Mouse (Mus musculus): ENCODE measurements at regions not wholly inside any gene's neighbourhood (a gene's known extent, or its start where the extent isn't known, plus 50 kb on each side); places are given as distances from the start of the nearest gene placed in this dataset.
"Not testable (repeated sequence)": the region's sequence is repeated elsewhere in the genome, so short reads cannot be mapped to it uniquely, and the experiment has no call there.

DNA sequence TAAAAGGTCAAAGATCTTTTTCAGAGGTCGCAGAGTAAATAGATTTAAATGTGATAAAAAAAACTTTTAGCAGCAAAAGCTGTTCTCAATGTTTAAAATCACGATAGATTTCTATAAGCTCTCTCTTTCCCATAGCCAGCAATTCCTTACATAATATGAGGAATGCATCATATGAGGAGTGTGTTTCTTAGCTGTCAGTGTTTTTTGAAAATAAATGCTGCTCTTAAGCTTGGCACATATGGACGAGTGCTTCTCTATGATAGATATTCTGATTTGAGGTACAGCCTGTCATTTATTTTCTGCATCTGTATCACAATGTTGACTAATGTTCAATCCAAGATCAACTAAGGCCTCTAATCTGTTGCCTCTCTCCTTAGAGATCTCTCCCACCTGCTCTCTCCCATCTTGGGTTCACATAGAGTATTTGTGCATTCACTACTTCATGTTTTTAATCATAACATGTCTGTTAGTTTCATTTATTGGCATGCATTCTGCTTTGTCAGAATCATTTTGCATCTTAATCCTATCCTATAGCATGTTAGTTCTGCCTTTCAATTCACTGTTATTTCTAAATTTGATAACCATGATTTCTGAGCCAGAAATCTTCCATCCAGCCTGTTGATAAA is 369.0 kb upstream of the Slc39a10 start:
- 69% methylated on average over 3 of the region's 3 CpGs for WGBS
- Histone ChIP-seq H3K4me3 (replicated peaks; ENCODE audit: extremely low read depth, low read depth, low read length) (no peak overlapping the region), H3K4me1 (ENCODE audit: control insufficient read depth, insufficient read depth, low read length) (no peaks in the 10 kb centered on the region)
- no peak for DNase-seq
- TF ChIP-seq POLR2A (IDR thresholded peaks at IDR 0.05; ENCODE audit: borderline replicate concordance, extremely low read depth, low read depth, low read length): no peak
- no peak for TF ChIP-seq CTCF (IDR thresholded peaks at IDR 0.05; ENCODE audit: insufficient read depth, low read length)

DNA sequence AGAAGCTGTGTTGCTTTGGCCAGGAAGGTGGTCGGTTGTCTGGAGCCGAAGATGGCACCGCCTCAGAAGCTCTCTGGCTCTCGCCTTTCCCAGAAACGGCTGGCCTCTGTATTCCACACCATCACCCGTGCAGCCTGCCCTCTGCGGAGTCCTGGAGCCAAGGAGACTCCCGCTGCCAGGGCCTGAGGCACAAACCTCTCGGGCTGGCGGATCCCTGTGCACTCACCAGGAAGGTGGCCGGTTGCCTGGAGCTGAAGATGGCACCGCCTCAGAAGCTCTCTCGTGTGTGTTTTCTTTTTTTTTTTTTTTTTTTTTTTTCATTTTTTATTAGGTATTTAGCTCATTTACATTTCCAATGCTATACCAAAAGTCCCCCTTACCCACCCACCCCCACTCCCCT is 358.1 kb upstream of the Slc39a10 start:
- 85% methylated on average over 13 of the region's 13 CpGs for WGBS
- not testable (repeated sequence) for H3K4me3 ChIP-seq (replicated peaks; ENCODE audit: extremely low read depth, low read depth, low read length); DNase-seq; H3K4me1 ChIP-seq (ENCODE audit: control insufficient read depth, insufficient read depth, low read length)

DNA sequence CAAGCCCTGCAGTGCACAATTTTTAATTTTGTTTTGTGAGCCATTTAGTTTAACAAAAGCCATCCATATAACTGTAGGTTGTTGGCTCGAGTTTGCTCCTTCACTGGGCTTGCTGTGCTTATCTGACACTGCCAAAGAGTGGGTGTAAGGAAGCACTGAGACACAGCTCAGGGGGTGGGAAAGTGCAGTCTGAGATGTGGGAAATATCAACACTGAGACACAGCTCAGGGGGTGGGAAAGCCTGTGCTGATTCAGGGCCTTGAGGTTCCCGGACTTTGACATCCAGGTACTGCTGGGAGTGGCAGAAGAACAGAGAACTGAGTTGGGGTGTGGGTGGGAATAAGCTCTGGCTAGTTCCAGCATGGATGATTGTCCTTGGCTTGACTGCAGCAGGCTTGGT is 324.4 kb upstream of the Slc39a10 start:
- H3K4me3 ChIP-seq (replicated peaks; ENCODE audit: extremely low read depth, low read depth, low read length): no peak overlapping the region
- no peak for TF ChIP-seq CTCF (IDR thresholded peaks at IDR 0.05; ENCODE audit: insufficient read depth, low read length)
- no peak for TF ChIP-seq POLR2A (IDR thresholded peaks at IDR 0.05; ENCODE audit: borderline replicate concordance, extremely low read depth, low read depth, low read length)
- DNase-seq: no peak
- 29% methylated on average over 2 of the region's 2 CpGs for WGBS
- H3K4me1 ChIP-seq (ENCODE audit: control insufficient read depth, insufficient read depth, low read length): no peaks in the 10 kb centered on the region

DNA sequence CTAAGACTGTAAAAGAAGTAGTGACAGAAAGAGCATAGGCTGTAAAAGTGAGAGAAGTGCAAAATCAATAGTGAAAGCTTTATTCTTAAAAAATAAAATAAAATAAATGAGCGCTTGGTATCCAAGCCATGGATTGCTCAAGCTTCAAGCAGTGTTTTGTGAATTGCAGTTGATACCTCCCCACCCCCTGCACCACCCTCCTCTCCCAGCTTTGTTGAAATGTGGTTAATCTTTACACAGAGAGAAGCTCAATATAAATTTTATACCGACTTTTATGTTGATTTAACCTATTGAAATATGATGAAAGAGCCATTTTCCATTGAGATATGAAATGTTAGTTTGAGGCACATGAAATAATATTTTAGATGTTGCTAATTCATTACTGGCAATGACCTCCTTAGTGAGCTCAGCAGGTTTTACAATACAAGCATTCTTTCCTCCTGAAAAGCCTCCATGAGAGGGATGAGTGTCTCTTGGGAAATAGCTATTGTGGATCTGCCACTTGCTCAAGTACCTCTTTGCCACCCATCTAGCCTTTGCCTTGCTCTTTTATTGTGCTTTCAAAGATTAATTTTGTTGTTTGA is 323.9 kb upstream of the Slc39a10 start:
- 51% methylated on average over 2 of the region's 2 CpGs for WGBS
- TF ChIP-seq POLR2A (IDR thresholded peaks at IDR 0.05; ENCODE audit: borderline replicate concordance, extremely low read depth, low read depth, low read length): no peak
- no peak for TF ChIP-seq CTCF (IDR thresholded peaks at IDR 0.05; ENCODE audit: insufficient read depth, low read length)
- no peak for DNase-seq
- H3K4me3 ChIP-seq (replicated peaks; ENCODE audit: extremely low read depth, low read depth, low read length): no peak overlapping the region
- H3K4me1 ChIP-seq (ENCODE audit: control insufficient read depth, insufficient read depth, low read length): no peaks in the 10 kb centered on the region

DNA sequence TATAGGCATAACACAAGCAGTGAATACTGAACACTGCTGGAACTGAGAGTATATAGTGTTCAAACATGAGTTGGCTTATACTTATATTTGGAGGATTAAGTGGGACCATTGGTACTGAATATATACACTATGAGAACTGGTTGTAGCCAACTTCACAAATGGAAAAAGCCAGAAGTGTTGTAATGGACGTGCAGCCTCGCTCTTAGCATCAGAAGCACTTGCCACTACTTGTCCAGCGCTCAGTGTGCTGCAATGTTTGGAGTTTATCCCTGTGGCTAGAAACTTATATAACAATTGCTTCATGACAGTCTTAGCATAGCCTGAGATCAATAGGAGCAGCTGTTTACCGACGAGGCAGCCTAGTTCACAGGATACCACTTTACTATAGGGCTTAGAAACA is 320.8 kb upstream of the Slc39a10 start:
- Histone ChIP-seq H3K4me3 (replicated peaks; ENCODE audit: extremely low read depth, low read depth, low read length) (no peak overlapping the region), H3K4me1 (ENCODE audit: control insufficient read depth, insufficient read depth, low read length) (no peaks in the 10 kb centered on the region)
- no peak for DNase-seq
- 69% methylated on average over 5 of the region's 5 CpGs for WGBS
- no peak for TF ChIP-seq CTCF (IDR thresholded peaks at IDR 0.05; ENCODE audit: insufficient read depth, low read length)
- TF ChIP-seq POLR2A (IDR thresholded peaks at IDR 0.05; ENCODE audit: borderline replicate concordance, extremely low read depth, low read depth, low read length): no peak

DNA sequence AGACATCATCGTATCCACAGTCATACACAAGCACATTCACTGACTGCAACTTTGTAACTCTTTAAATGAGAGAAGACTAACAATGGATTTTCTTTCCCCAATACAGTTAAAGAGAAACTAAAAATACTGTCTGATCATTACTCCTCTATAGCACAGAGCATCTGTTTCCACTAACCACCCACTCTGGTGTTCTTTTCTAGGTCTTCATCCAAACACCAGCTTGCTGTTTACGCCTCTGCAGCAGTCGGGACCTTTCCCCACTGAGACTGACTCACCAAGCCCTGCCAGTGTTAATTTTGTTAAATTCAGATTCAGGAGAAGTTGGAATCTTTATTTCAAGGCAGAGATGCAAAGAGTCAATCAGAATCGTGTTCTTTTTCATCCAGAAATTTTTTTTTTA is 300.3 kb upstream of the Slc39a10 start:
- no peak overlapping the region for H3K4me3 ChIP-seq (replicated peaks; ENCODE audit: extremely low read depth, low read depth, low read length)
- TF ChIP-seq POLR2A (IDR thresholded peaks at IDR 0.05; ENCODE audit: borderline replicate concordance, extremely low read depth, low read depth, low read length): no peak
- H3K4me1 ChIP-seq (ENCODE audit: control insufficient read depth, insufficient read depth, low read length): no peaks in the 10 kb centered on the region
- DNase-seq: no peak
- WGBS: 70% methylated on average over 4 of the region's 4 CpGs

GRCm38 (mm10) chr1:47164417-47164816 is 271.8 kb upstream of the Slc39a10 start:
- no peaks in the 10 kb centered on the region for H3K4me1 ChIP-seq (ENCODE audit: control insufficient read depth, insufficient read depth, low read length)
- no peak overlapping the region for H3K4me3 ChIP-seq (replicated peaks; ENCODE audit: extremely low read depth, low read depth, low read length)
- WGBS: 84% methylated on average over 3 of the region's 3 CpGs
- DNase-seq: no peak
- TF ChIP-seq CTCF (IDR thresholded peaks at IDR 0.05; ENCODE audit: insufficient read depth, low read length): no peak

DNA sequence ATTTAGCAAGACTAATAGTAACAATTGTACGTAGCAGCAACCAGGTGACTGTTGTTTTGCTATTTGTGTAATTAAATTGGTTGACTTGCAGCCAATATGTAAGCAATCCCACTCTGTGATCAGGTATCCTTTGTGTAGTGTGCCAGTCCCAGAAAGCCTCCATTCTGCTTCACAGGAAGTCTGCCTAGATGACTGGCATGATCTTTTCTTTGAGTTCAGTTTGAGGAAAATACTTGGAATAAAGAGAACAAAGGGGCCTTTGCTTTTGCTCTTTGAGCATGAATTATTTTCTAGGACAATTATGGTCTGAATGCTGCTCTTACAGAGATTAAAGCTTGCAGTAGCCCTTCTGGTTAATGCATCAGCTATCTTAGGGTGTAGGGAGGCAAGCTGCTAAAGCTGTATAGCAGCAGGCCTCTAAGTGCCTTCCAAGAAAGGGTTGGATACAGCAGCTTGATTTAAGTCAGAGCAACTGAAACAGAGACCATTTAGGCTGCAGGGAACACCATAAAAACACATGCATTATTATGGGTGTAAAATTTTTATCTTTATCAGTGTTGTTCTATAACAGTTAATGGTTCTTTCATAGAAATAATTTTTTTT is 271.3 kb upstream of the Slc39a10 start:
- H3K4me3 ChIP-seq (replicated peaks; ENCODE audit: extremely low read depth, low read depth, low read length): no peak overlapping the region
- 80% methylated on average over 1 of the region's 1 CpGs for WGBS
- DNase-seq: no peak
- no peak for TF ChIP-seq POLR2A (IDR thresholded peaks at IDR 0.05; ENCODE audit: borderline replicate concordance, extremely low read depth, low read depth, low read length)
- TF ChIP-seq CTCF (IDR thresholded peaks at IDR 0.05; ENCODE audit: insufficient read depth, low read length): no peak
- no peaks in the 10 kb centered on the region for H3K4me1 ChIP-seq (ENCODE audit: control insufficient read depth, insufficient read depth, low read length)

GRCm38 (mm10) chr1:47130031-47130430 is 237.4 kb upstream of the Slc39a10 start:
- H3K4me1 ChIP-seq (ENCODE audit: control insufficient read depth, insufficient read depth, low read length); H3K4me3 ChIP-seq (replicated peaks; ENCODE audit: extremely low read depth, low read depth, low read length); DNase-seq: not testable (repeated sequence)

GRCm38 (mm10) chr1:47119636-47120035 is 227.0 kb upstream of the Slc39a10 start:
- no peaks in the 10 kb centered on the region for H3K4me1 ChIP-seq (ENCODE audit: control insufficient read depth, insufficient read depth, low read length)
- no peak overlapping the region for H3K4me3 ChIP-seq (replicated peaks; ENCODE audit: extremely low read depth, low read depth, low read length)
- 88% methylated on average over 1 of the region's 1 CpGs for WGBS
- TF ChIP-seq POLR2A (IDR thresholded peaks at IDR 0.05; ENCODE audit: borderline replicate concordance, extremely low read depth, low read depth, low read length) (no peak), CTCF (IDR thresholded peaks at IDR 0.05; ENCODE audit: insufficient read depth, low read length) (no peak)
- DNase-seq: no peak

DNA sequence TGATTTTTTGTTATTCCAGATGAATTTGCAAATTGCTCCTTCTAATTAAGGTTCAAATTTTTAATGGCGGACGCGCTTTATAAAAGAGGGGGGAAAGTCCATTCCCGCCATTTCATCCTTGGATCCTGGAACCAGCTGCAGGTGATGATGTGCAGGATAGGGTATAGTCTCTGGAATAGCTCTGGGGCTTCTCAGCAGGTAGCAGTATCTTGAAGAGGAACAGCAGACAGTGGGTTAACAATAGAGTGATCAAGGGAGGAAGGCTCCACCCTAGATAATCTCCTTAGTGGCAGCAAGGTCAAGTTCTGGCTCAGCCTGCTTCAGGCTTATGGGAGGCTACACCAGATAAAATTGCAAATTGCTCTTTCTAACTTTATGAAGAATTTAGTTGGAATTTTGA is 224.0 kb upstream of the Slc39a10 start:
- H3K4me1 ChIP-seq (ENCODE audit: control insufficient read depth, insufficient read depth, low read length); H3K4me3 ChIP-seq (replicated peaks; ENCODE audit: extremely low read depth, low read depth, low read length); DNase-seq: not testable (repeated sequence)
- WGBS: 95% methylated on average over 4 of the region's 4 CpGs

Measured in lung, adult 2 months (tissue).